Mouse (Mus musculus) stomach, adult 2 months (tissue): ENCODE results near the gene Psmf1. TPM values are rescaled to one million over a fixed set of nuclear protein-coding genes. Genes with fewer than 3 reads are reported as not detected.

ENCODE experiments used
- polyA plus RNA-seq: library from polyadenylated mRNA; depleted of rRNA; stranded (reverse); fragments of >200 nt; gene quantifications from 2 replicates; pipeline ENCODE4 v1.2.3, GENCODE M21; 2012; rRNA removed

Gene Psmf1
- polyA plus RNA-seq, result 26.4 and 26.8 TPM in 2 replicates

GRCm38 (mm10) chr2:151743845-151744244 is at the start of gene Psmf1:
Gene Psmf1 (minus strand): TSS chr2:151744186.

GRCm38 (mm10) chr2:151701231-151702145 is 42.5 kb downstream of the Psmf1 start, which contains the start of gene Tmem74b:
Gene Tmem74b (plus strand): TSS chr2:151702008.

GRCm38 (mm10) chr2:151668433-151668832 is 75.6 kb downstream of the Psmf1 start, which contains the start of gene Rad21l:
Gene Rad21l (minus strand): TSS chr2:151668533.

Other genes starting within 250 kb of the Psmf1 start
- gene Fkbp1a, start 201.7 kb downstream of the Psmf1 start, polyA plus RNA-seq, result 37.2 and 41.1 TPM in 2 replicates
- gene Sdcbp2, start 171.6 kb downstream of the Psmf1 start, polyA plus RNA-seq, result 119 and 133 TPM in 2 replicates
- 1.1 and 1.7 TPM in 2 replicates for gene Snph, start 111.6 kb downstream of the Psmf1 start, polyA plus RNA-seq
- gene Rad21l, start 75.7 kb downstream of the Psmf1 start, polyA plus RNA-seq, result not detected in 2 replicates
- gene Tmem74b, start 42.2 kb downstream of the Psmf1 start, polyA plus RNA-seq, result 0.06 and 0.12 TPM in 2 replicates
- 0.17 and 0.34 TPM in 2 replicates for gene Rspo4, start 98.7 kb upstream of the Psmf1 start, polyA plus RNA-seq
- gene Angpt4, start 167.0 kb upstream of the Psmf1 start, polyA plus RNA-seq, result 0.43 and 0.48 TPM in 2 replicates
- 16.7 and 22.6 TPM in 2 replicates for gene Fam110a, start 236.0 kb upstream of the Psmf1 start, polyA plus RNA-seq